Comparison of ENCODE assay signal across 8 mouse cellular contexts in the genomic region with DNA sequence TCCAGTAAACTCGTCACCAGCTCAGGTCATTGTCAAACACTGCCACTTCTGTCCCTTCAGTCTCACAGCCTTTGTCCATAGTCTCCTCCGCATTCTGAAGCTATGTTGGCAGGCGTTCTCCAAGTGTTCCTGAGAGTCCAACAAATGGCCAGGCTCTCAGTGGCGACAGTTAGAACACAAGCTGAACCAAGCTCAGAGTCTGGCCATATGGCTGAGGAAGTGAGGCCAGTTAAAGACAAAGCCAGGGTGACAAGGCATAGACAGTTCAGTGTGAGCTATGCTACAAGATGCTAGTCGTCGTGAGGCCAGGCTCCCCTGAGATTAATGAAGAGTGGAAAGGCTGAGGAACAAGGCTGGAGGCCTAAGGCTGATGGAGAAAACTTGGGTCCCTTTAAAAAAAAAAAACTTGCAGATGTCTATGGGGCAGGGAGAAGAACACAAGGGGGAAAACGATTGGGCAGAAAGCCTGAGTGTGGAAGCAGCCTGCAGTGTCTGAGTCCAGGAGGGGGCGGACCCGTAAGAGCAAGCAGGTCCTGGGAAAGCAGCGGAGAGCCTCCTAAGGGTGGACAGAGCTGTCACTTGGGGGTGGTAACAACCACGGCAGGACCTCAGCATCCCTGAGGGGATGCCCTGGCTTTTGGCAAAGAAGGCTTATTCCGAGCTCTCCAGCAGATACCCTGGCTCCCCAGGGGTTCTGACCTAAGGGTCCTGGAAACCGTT. TPM values are rescaled to one million over a fixed set of nuclear protein-coding genes. Genes with fewer than 3 reads are reported as not detected.
DNase-seq lines count a peak whose midpoint lies in the region; ATAC-seq lines count a peak whose summit lies in the region.

No protein-coding gene starts in this region.

- H3K9me3 ChIP-seq in forebrain, embryonic 11.5 days (ENCODE audit: control insufficient read depth, low read length), result no peaks in the 10 kb centered on the region
- H3K9me3 ChIP-seq in forebrain, embryonic 13.5 days (replicated peaks), result no peaks in the 10 kb centered on the region
- H3K9me3 ChIP-seq in heart, embryonic 14.5 days (ENCODE audit: control insufficient read depth, low read length), result no peaks in the 10 kb centered on the region

- H3K36me3 ChIP-seq in forebrain, embryonic 11.5 days (ENCODE audit: control insufficient read depth, insufficient read depth, low read length), result no peaks in the 10 kb centered on the region
- no peaks in the 10 kb centered on the region for H3K36me3 ChIP-seq in forebrain, embryonic 13.5 days (ENCODE audit: poor library complexity, severe bottlenecking)
- H3K36me3 ChIP-seq in heart, embryonic 14.5 days (ENCODE audit: control insufficient read depth, insufficient read depth, low read length), result no peaks in the 10 kb centered on the region

- 28% methylated on average over 13 of the region's 13 CpGs for WGBS in forebrain, embryonic 11.5 days
- WGBS in forebrain, embryonic 13.5 days, result 26% methylated on average over 13 of the region's 13 CpGs
- WGBS in heart, embryonic 14.5 days, result 23% methylated on average over 13 of the region's 13 CpGs

- no peak overlapping the region for H3K9ac ChIP-seq in forebrain, embryonic 11.5 days (ENCODE audit: low read length)
- no peak overlapping the region for H3K9ac ChIP-seq in forebrain, embryonic 13.5 days
- 0 out of 2 replicates have a peak overlapping the region, but pooled peaks have one; percentile 7 for H3K9ac ChIP-seq in heart, embryonic 14.5 days (ENCODE audit: low read length)

- DNase-seq in forebrain, embryonic 11.5 days (ENCODE audit: low spot score), result no peak
- peak; percentile 64 for DNase-seq in cerebellum, adult 8-10 months
- peak; percentile 71 for DNase-seq in lung, postnatal 10 days
- no peak for DNase-seq in adrenal gland, adult 18-20 months (ENCODE audit: low spot score in 2 of 2)
- no peak for DNase-seq in ovary, postnatal 36 days (ENCODE audit: low spot score)
- DNase-seq in left cerebral cortex, adult 11 months (ENCODE audit: low spot score), result no peak

- no peak overlapping the region for H3K27ac ChIP-seq in forebrain, embryonic 11.5 days (ENCODE audit: low read depth, low read length)
- H3K27ac ChIP-seq in forebrain, embryonic 13.5 days, result no peak overlapping the region
- H3K27ac ChIP-seq in heart, embryonic 14.5 days (replicated peaks in 1 of 2; ENCODE audit: control insufficient read depth in 1 of 2, insufficient read depth in 1 of 2, low read depth in 2 of 2, low read length in 2 of 2), result peak overlapping the region; percentile 54 to 60

- ATAC-seq in forebrain, embryonic 11.5 days (replicated peaks; ENCODE audit: low FRiP score), result no peak
- no peak for ATAC-seq in forebrain, embryonic 13.5 days
- peak; percentile 41; the same call in 1 of the 2 replicates for ATAC-seq in heart, embryonic 14.5 days (ENCODE audit: insufficient number of reproducible peaks, insufficient read depth, low FRiP score, low read depth)

- peaks cover 6% of the 10 kb centered on the region; the same call in 1 of the 2 replicates for H3K4me1 ChIP-seq in forebrain, embryonic 11.5 days (replicated peaks; ENCODE audit: control insufficient read depth, insufficient read depth, low read length)
- H3K4me1 ChIP-seq in forebrain, embryonic 13.5 days, result peaks cover 14% of the 10 kb centered on the region
- peaks cover 6 to 15% of the 10 kb centered on the region in 2 experiments for H3K4me1 ChIP-seq in heart, embryonic 14.5 days (ENCODE audit: control insufficient read depth in 2 of 2, insufficient read depth in 2 of 2, low read length in 2 of 2)

- H3K4me3 ChIP-seq in forebrain, embryonic 11.5 days (ENCODE audit: low read depth, low read length), result no peak overlapping the region
- no peak overlapping the region for H3K4me3 ChIP-seq in forebrain, embryonic 13.5 days
- H3K4me3 ChIP-seq in heart, embryonic 14.5 days (ENCODE audit: control insufficient read depth in 1 of 2, insufficient read depth in 1 of 2, low read depth in 1 of 2, low read length in 2 of 2), result no peak overlapping the region

- H3K4me2 ChIP-seq in forebrain, embryonic 11.5 days (ENCODE audit: low read depth, low read length, severe bottlenecking), result 0 out of 2 replicates have a peak overlapping the region, but pooled peaks have one; percentile 18
- H3K4me2 ChIP-seq in forebrain, embryonic 13.5 days, result no peak overlapping the region
- H3K4me2 ChIP-seq in heart, embryonic 14.5 days (ENCODE audit: low read length), result peak overlapping the region; percentile 49

- H3K27me3 ChIP-seq in forebrain, embryonic 11.5 days (ENCODE audit: control insufficient read depth, insufficient read depth, low read length), result no peaks in the 10 kb centered on the region
- no peaks in the 10 kb centered on the region for H3K27me3 ChIP-seq in forebrain, embryonic 13.5 days
- H3K27me3 ChIP-seq in heart, embryonic 14.5 days (ENCODE audit: control insufficient read depth, insufficient read depth, low read length), result no peaks in the 10 kb centered on the region

RNA-seq across cellular contexts. Expression of a gene that starts 36.9 kb away (rescaled TPM):
- 196 and 197 TPM in 2 replicates for polyA plus RNA-seq in forebrain, embryonic 11.5 days (2014; fragmentation: Nextera tagmentation; extraction: Ambion mirVana)
- polyA plus RNA-seq in forebrain, embryonic 13.5 days (2015; fragmentation: Nextera tagmentation; extraction: Ambion mirVana), result 243 and 246 TPM in 2 replicates
- 190 and 225 TPM in 2 replicates for polyA plus RNA-seq in heart, embryonic 14.5 days (2014; fragmentation: Nextera tagmentation; extraction: Ambion mirVana)
- 100 to 1,000 TPM; 578 to 580 TPM for total RNA-seq in adrenal gland, adult 18-20 months (2021)

Comparison
In these comparisons a context has a peak if more than half of its experiments do, and no peak if none do; other contexts are left out.
1. DNase-seq: peak in cerebellum, adult 8-10 months (single experiment) and lung, postnatal 10 days (single experiment); none in forebrain, embryonic 11.5 days (single experiment), adrenal gland, adult 18-20 months (0 of 2), ovary, postnatal 36 days (single experiment) and left cerebral cortex, adult 11 months (single experiment).
2. H3K27ac ChIP-seq: peak in heart, embryonic 14.5 days (2 of 2); none in forebrain, embryonic 11.5 days (single experiment) and forebrain, embryonic 13.5 days (single experiment).